In the genomic region with DNA sequence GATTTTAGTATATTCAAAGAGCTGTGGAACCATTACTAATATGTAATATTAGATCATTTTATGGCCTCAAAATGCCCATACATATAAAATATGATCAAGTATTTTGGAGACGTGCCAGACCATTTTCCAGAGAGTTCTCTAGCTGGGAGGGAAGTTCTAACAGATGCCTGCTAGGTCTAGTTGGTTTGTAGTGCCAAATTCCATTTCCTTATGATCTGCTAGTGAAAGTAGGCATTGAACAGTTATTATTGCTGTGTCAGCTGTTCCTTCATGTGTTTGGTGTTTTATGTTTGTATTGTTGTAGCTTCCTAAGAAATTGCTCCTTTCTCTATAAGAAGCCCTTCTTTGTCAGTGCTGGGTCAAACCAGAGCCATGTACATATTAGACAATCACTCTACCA, we compare ENCODE assay signal across 18 mouse cellular contexts. TPM values are rescaled to one million over a fixed set of nuclear protein-coding genes. Genes with fewer than 3 reads are reported as not detected.
DNase-seq lines count a peak whose midpoint lies in the region; ATAC-seq and TF ChIP-seq lines count a peak whose summit lies in the region.
"Had no signal": no experiment of that assay in that cellular context is flagged by ENCODE, and none has a peak within 500 bp of the region (broad histone marks: within the 10 kb centered on the region; RNA-seq: fewer than 3 reads in every experiment).

No protein-coding gene starts in this region.

- peak; percentile 22 for DNase-seq in embryonic facial prominence, embryonic 14.5 days (ENCODE audit: low spot score)
- DNase-seq in embryonic facial prominence, embryonic 10.5 days (ENCODE audit: low spot score): no peak
- DNase-seq in forebrain, postnatal 0 days: peak; percentile 27
- DNase-seq in CH12.LX (ENCODE audit: extremely low read depth) (no peak), NIH3T3 (ENCODE audit: low read depth) (peak; percentile 5)
- DNase-seq in left cerebral cortex, adult 11 months (ENCODE audit: low spot score): no peak
- DNase-seq: adrenal gland, postnatal 14 days; cerebellum, adult 18-20 months; cerebellum, postnatal 36 days; gastrocnemius, postnatal 36 days; heart, postnatal 36 days; kidney, adult 2 months had no signal

- no peak overlapping the region for H3K9ac ChIP-seq in embryonic facial prominence, embryonic 14.5 days (ENCODE audit: low read depth, low read length)
- no peak overlapping the region for H3K9ac ChIP-seq in forebrain, postnatal 0 days
- no peak overlapping the region for H3K9ac ChIP-seq in forebrain, embryonic 12.5 days
- no peak overlapping the region for H3K9ac ChIP-seq in CH12.LX (ENCODE audit: insufficient read depth, low read depth)
- H3K9ac ChIP-seq: embryonic facial prominence, embryonic 15.5 days; heart, embryonic 13.5 days; hindbrain, embryonic 15.5 days had no signal

- no peaks in the 10 kb centered on the region for H3K27me3 ChIP-seq in embryonic facial prominence, embryonic 14.5 days (replicated peaks; ENCODE audit: control insufficient read depth, insufficient read depth, low read length)
- H3K27me3 ChIP-seq in embryonic facial prominence, embryonic 10.5 days (replicated peaks; ENCODE audit: low read depth, poor library complexity, severe bottlenecking): no peaks in the 10 kb centered on the region
- H3K27me3 ChIP-seq in forebrain, postnatal 0 days (ENCODE audit: insufficient read depth, low read length): no peaks in the 10 kb centered on the region
- no peaks in the 10 kb centered on the region for H3K27me3 ChIP-seq in forebrain, embryonic 12.5 days
- H3K27me3 ChIP-seq in CH12.LX (replicated peaks): no peaks in the 10 kb centered on the region
- H3K27me3 ChIP-seq: embryonic facial prominence, embryonic 15.5 days; heart, embryonic 13.5 days; hindbrain, embryonic 15.5 days had no signal

- no peak overlapping the region for H3K4me2 ChIP-seq in embryonic facial prominence, embryonic 14.5 days (ENCODE audit: low read depth, low read length)
- no peak overlapping the region for H3K4me2 ChIP-seq in forebrain, postnatal 0 days (ENCODE audit: low read depth)
- H3K4me2 ChIP-seq in forebrain, embryonic 12.5 days: no peak overlapping the region
- no peak overlapping the region for H3K4me2 ChIP-seq in CH12.LX (ENCODE audit: insufficient read depth, low read depth, poor library complexity, severe bottlenecking)
- H3K4me2 ChIP-seq: embryonic facial prominence, embryonic 15.5 days; heart, embryonic 13.5 days; hindbrain, embryonic 15.5 days had no signal

- in situ Hi-C loops in CH12.LX (cut with MboI; ENCODE audit: low pct_ligation_motif_present, low pct_unique_long_range_greater_than_20kb, low sequenced_read_pairs): no loop called here

- H3K4me1 ChIP-seq in embryonic facial prominence, embryonic 14.5 days (ENCODE audit: control insufficient read depth, insufficient read depth, low read length): no peaks in the 10 kb centered on the region
- no peaks in the 10 kb centered on the region for H3K4me1 ChIP-seq in embryonic facial prominence, embryonic 10.5 days
- 0 out of 2 replicates have a peak, but pooled peaks cover 5% of the 10 kb centered on the region for H3K4me1 ChIP-seq in forebrain, postnatal 0 days (ENCODE audit: insufficient read depth)
- peaks cover 3% of the 10 kb centered on the region; the same call in 1 of the 2 replicates for H3K4me1 ChIP-seq in forebrain, embryonic 12.5 days
- H3K4me1 ChIP-seq in CH12.LX (ENCODE audit: control insufficient read depth in 1 of 2, insufficient read depth in 2 of 2): no peaks in the 10 kb centered on the region
- H3K4me1 ChIP-seq: embryonic facial prominence, embryonic 15.5 days; heart, embryonic 13.5 days; hindbrain, embryonic 15.5 days had no signal

- no peak for TF ChIP-seq EP300 in CH12.LX (IDR thresholded peaks at IDR 0.05; ENCODE audit: low read length)

- H3K4me3 ChIP-seq in embryonic facial prominence, embryonic 14.5 days (ENCODE audit: low read depth, low read length): no peak overlapping the region
- H3K4me3 ChIP-seq in embryonic facial prominence, embryonic 10.5 days: no peak overlapping the region
- H3K4me3 ChIP-seq in forebrain, postnatal 0 days (ENCODE audit: low read depth, low read length): no peak overlapping the region
- H3K4me3 ChIP-seq in forebrain, embryonic 12.5 days (replicated peaks): no peak overlapping the region
- H3K4me3 ChIP-seq in CH12.LX (replicated peaks in 1 of 3; ENCODE audit: low read depth in 2 of 3, low read length in 2 of 3, poor library complexity in 1 of 3): no peak overlapping the region
- H3K4me3 ChIP-seq: embryonic facial prominence, embryonic 15.5 days; heart, embryonic 13.5 days; hindbrain, embryonic 15.5 days had no signal

- H3K9me3 ChIP-seq in embryonic facial prominence, embryonic 14.5 days (ENCODE audit: control insufficient read depth, low read length): no peaks in the 10 kb centered on the region
- no peaks in the 10 kb centered on the region for H3K9me3 ChIP-seq in embryonic facial prominence, embryonic 10.5 days
- no peaks in the 10 kb centered on the region for H3K9me3 ChIP-seq in forebrain, postnatal 0 days (ENCODE audit: low read length)
- no peaks in the 10 kb centered on the region for H3K9me3 ChIP-seq in forebrain, embryonic 12.5 days
- H3K9me3 ChIP-seq in CH12.LX (replicated peaks; ENCODE audit: low read length): no peaks in the 10 kb centered on the region
- H3K9me3 ChIP-seq: embryonic facial prominence, embryonic 15.5 days; G1E; heart, embryonic 13.5 days; hindbrain, embryonic 15.5 days had no signal

- H3K36me3 ChIP-seq in embryonic facial prominence, embryonic 14.5 days (ENCODE audit: control insufficient read depth, insufficient read depth, low read length): no peaks in the 10 kb centered on the region
- H3K36me3 ChIP-seq in embryonic facial prominence, embryonic 10.5 days (replicated peaks): no peaks in the 10 kb centered on the region
- no peaks in the 10 kb centered on the region for H3K36me3 ChIP-seq in forebrain, postnatal 0 days (ENCODE audit: insufficient read depth)
- H3K36me3 ChIP-seq in forebrain, embryonic 12.5 days (replicated peaks): no peaks in the 10 kb centered on the region
- no peaks in the 10 kb centered on the region for H3K36me3 ChIP-seq in CH12.LX (replicated peaks in 1 of 2; ENCODE audit: control insufficient read depth in 1 of 2, insufficient read depth in 1 of 2, low read length in 1 of 2)
- H3K36me3 ChIP-seq: embryonic facial prominence, embryonic 15.5 days; G1E; heart, embryonic 13.5 days; hindbrain, embryonic 15.5 days had no signal

- WGBS in embryonic facial prominence, embryonic 14.5 days: 61% methylated on average over 1 of the region's 1 CpGs
- 86% methylated on average over 1 of the region's 1 CpGs for WGBS in embryonic facial prominence, embryonic 10.5 days
- WGBS in forebrain, postnatal 0 days: 69% methylated on average over 1 of the region's 1 CpGs
- 74% methylated on average over 1 of the region's 1 CpGs for WGBS in forebrain, embryonic 12.5 days

- TF ChIP-seq RAD21 in CH12.LX (IDR thresholded peaks at IDR 0.05; ENCODE audit: low read depth, low read length): no peak

- H3K27ac ChIP-seq in embryonic facial prominence, embryonic 14.5 days (replicated peaks; ENCODE audit: low read depth, low read length): no peak overlapping the region
- no peak overlapping the region for H3K27ac ChIP-seq in embryonic facial prominence, embryonic 10.5 days (replicated peaks)
- no peak overlapping the region for H3K27ac ChIP-seq in forebrain, postnatal 0 days (ENCODE audit: low read depth, low read length)
- no peak overlapping the region for H3K27ac ChIP-seq in forebrain, embryonic 12.5 days
- no peak overlapping the region for H3K27ac ChIP-seq in CH12.LX (ENCODE audit: insufficient read depth, low read depth)
- H3K27ac ChIP-seq: embryonic facial prominence, embryonic 15.5 days; heart, embryonic 13.5 days; hindbrain, embryonic 15.5 days had no signal

- TF ChIP-seq CTCF in forebrain, postnatal 0 days (IDR thresholded peaks at IDR 0.05; ENCODE audit: low read depth): no peak
- no peak for TF ChIP-seq CTCF in CH12.LX (conservative IDR thresholded peaks at IDR 0.05 in 1 of 2, IDR thresholded peaks at IDR 0.05 in 1 of 2; ENCODE audit: low read depth in 2 of 2, low read length in 2 of 2)

- no peak for TF ChIP-seq POLR2A in CH12.LX (IDR thresholded peaks at IDR 0.05; ENCODE audit: low read depth, low read length)

- no peak for ATAC-seq in embryonic facial prominence, embryonic 14.5 days (ENCODE audit: low read depth)
- ATAC-seq in forebrain, postnatal 0 days: no peak
- no peak for ATAC-seq in forebrain, embryonic 12.5 days (ENCODE audit: low FRiP score)
- ATAC-seq: intestine, embryonic 16.5 days had no signal

- dilution Hi-C loops in CH12.LX (cut with MboI; ENCODE audit: extremely low pct_ligation_motif_present, extremely low pct_unique_long_range_greater_than_20kb, low sequenced_read_pairs): no loop called here

- H3K79me2 ChIP-seq in CH12.LX (replicated peaks; ENCODE audit: control insufficient read depth, extremely low read depth, insufficient read depth, poor library complexity, severe bottlenecking): no peaks in the 10 kb centered on the region

TF ChIP-seq in CH12.LX, 34 proteins besides CTCF, POLR2A, EP300 and RAD21:
- TF ChIP-seq MAFK (IDR thresholded peaks at IDR 0.05; ENCODE audit: insufficient replicate concordance, low read length) (peak; percentile 71; the same call in 1 of the 2 replicates), MXI1 (IDR thresholded peaks at IDR 0.05; ENCODE audit: low read depth, low read length) (no peak)
TF ChIP-seq in CH12.LX: peak in this region for 1.

RNA-seq across cellular contexts. Expression of gene Ndufaf5, which starts 45.5 kb away (rescaled TPM):
- polyA plus RNA-seq in embryonic facial prominence, embryonic 14.5 days (2014; fragmentation: Nextera tagmentation; extraction: Ambion mirVana): 22.5 and 26.9 TPM in 2 replicates
- polyA plus RNA-seq in embryonic facial prominence, embryonic 10.5 days (2016; fragmentation: Nextera tagmentation; extraction: Ambion mirVana): 26.7 and 28.7 TPM in 2 replicates
- 53.6 and 63.1 TPM in 2 replicates for total RNA-seq in forebrain, postnatal 0 days (2014; rRNA removed)
- 54.6 and 65.3 TPM in 2 replicates for polyA plus RNA-seq in forebrain, postnatal 0 days (2015; fragmentation: Nextera tagmentation; extraction: Ambion mirVana)
- polyA plus RNA-seq in forebrain, embryonic 12.5 days (2016; fragmentation: Nextera tagmentation; extraction: Ambion mirVana): 32.0 and 34.1 TPM in 2 replicates
- total RNA-seq in CH12.LX (2012; rRNA removed) (19.3 and 26.4 TPM in 2 replicates), CH12.LX (2014; rRNA removed) (39.5 and 40.5 TPM in 2 replicates)
- polyA plus RNA-seq in CH12.LX (2012; ENCODE audit: insufficient read length, low read depth): 21.1 and 23.3 TPM in 2 replicates

RNA-seq across cellular contexts. Expression of gene Esf1, which starts 45.6 kb away (rescaled TPM):
- polyA plus RNA-seq in embryonic facial prominence, embryonic 14.5 days (2014; fragmentation: Nextera tagmentation; extraction: Ambion mirVana): 17.8 and 20.8 TPM in 2 replicates
- 29.8 and 33.2 TPM in 2 replicates for polyA plus RNA-seq in embryonic facial prominence, embryonic 10.5 days (2016; fragmentation: Nextera tagmentation; extraction: Ambion mirVana)
- total RNA-seq in forebrain, postnatal 0 days (2014; rRNA removed): 12.6 and 20.0 TPM in 2 replicates
- polyA plus RNA-seq in forebrain, postnatal 0 days (2015; fragmentation: Nextera tagmentation; extraction: Ambion mirVana): 8.8 and 14.9 TPM in 2 replicates
- polyA plus RNA-seq in forebrain, embryonic 12.5 days (2016; fragmentation: Nextera tagmentation; extraction: Ambion mirVana): 31.1 and 34.1 TPM in 2 replicates
- total RNA-seq in CH12.LX (2012; rRNA removed) (27.3 and 30.8 TPM in 2 replicates), CH12.LX (2014; rRNA removed) (41.8 and 50.0 TPM in 2 replicates)
- polyA plus RNA-seq in CH12.LX (2012; ENCODE audit: insufficient read length, low read depth): 72.7 and 73.2 TPM in 2 replicates

Comparison
In these comparisons a context has a peak if more than half of its experiments do, and no peak if none do; other contexts are left out.
1. DNase-seq: peak in embryonic facial prominence, embryonic 14.5 days (single experiment), forebrain, postnatal 0 days (single experiment) and NIH3T3 (single experiment); none in embryonic facial prominence, embryonic 10.5 days (single experiment), CH12.LX (single experiment) and left cerebral cortex, adult 11 months (single experiment).